Mouse (Mus musculus) left cerebral cortex, adult 2 months (tissue): ENCODE results near the gene Ifna16. TPM values are rescaled to one million over a fixed set of nuclear protein-coding genes. Genes with fewer than 3 reads are reported as not detected.

Experiments used
- DNase-seq, 2 experiments: peaks; one replicate each; pipeline ENCODE4 v3.0.0; 2021 to 2022; ENCODE audit warnings: low spot score in 2 of 2, mixed read lengths in 1 of 2; ENCODE audit errors: extremely low spot score in 1 of 2
- H3K27ac ChIP-seq: fragments of 200-600 bp; 2 replicates; pipeline ENCODE4 v1.8.1; 2022
- H3K4me3 ChIP-seq: fragments of 200-600 bp; 2 replicates; pipeline ENCODE4 v1.8.1; 2022
- CTCF ChIP-seq: fragments of 200-600 bp; IDR thresholded peaks from 2 replicates; pipeline ENCODE4 v1.8.1; 2022; ENCODE audit warnings: antibody characterized with exemption, mild to moderate bottlenecking, moderate library complexity
- intact Hi-C: fragments of 180-260 bp; cut with DNase I; formaldehyde crosslinking; loops from one replicate; pipeline ENCODE4 v1.15.1; 2025
- total RNA-seq, 2 experiments: library from RNA; stranded (reverse); gene quantifications; 2 replicates each; pipeline ENCODE4 v1.2.3; 2021

The Ifna16 gene
- total RNA-seq, 2 experiments from 2014 or later, result not detected

DNA sequence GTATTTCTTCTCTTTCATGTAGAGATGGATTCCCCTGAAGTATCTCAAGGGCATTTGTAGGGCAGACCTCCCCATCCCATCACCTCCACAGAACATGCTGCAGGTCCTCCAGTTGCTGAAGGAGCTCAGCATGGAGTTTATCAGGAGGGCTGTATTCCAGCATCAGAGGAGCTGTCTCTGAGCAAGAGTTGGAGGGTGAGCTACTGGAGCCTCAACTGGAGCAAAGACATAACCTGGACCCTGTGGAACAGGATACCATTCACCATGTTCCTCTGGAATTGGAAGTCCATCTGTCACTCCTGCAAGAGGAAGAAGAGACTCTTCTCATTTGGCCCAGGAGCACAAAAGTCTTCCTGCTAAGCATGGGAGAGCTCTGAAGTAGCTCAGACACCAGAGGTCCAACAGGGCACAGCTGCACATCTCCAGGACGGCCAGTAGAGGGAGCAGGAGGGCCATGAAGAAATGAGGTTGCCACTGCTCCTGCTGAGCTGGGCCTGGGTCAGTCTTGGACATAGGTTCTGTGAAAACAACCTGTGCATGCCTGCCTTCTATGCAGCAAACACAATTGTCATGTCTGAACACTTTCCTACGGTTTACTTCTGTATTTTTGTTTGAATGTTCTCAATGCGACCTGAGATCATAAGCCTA lies 19.6 kb upstream of the Ifna16 start:
- Histone ChIP-seq H3K4me3 (no peak overlapping the region), H3K27ac (no peak overlapping the region)
- intact Hi-C loops, result loop anchor here (2.0 kb wide), 1 partner anchor 30 kb away; no protein-coding TSS in a partner anchor
- TF ChIP-seq CTCF, result peak; percentile 99
- DNase-seq, result peak; percentile 62 to 75

DNA sequence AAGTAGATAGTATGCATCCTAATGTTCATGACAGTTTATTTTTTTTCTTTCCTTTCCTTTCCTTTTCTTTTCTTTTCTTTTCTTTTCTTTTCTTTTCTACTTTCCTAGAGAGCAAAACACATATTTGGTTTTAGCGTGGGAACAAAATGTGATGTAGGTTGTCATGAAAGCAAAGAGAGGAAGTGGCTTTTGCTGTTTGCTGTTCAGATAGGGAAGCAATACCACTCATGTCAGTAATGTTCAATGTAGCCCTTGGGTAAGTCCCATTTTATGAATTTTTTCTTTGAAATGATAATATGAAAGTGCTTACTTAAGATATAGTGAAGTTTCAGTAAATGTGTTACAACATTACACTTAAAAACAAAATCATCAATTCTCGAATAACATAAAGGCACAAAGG lies 16.7 kb upstream of the Ifna16 start:
- Histone ChIP-seq H3K27ac (no peak overlapping the region), H3K4me3 (no peak overlapping the region)
- no peak for DNase-seq
- TF ChIP-seq CTCF, result no peak
- intact Hi-C loops, result no loop called here

DNA sequence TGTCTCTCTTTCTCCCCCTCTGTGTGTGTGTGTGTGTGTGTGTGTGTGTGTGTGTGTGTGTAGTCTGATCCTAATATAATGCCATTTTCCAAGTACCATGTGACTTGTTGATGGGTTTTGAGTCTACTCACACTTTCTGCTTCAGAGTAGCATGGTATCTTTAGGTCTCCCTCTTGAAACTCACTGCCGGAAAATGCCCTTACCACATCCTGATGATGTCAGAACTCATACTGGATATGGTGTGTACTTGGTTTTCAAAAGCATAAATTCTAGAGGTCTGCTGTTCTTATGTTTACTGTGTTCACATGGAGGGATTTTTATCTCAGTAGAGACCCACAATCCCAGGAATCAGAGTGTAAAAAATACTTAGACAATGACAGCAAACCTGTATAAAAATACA lies 15.8 kb upstream of the Ifna16 start:
- H3K4me3 ChIP-seq, result no peak overlapping the region
- no peak overlapping the region for H3K27ac ChIP-seq
- DNase-seq, result no peak
- no peak for TF ChIP-seq CTCF
- intact Hi-C loops, result no loop called here

DNA sequence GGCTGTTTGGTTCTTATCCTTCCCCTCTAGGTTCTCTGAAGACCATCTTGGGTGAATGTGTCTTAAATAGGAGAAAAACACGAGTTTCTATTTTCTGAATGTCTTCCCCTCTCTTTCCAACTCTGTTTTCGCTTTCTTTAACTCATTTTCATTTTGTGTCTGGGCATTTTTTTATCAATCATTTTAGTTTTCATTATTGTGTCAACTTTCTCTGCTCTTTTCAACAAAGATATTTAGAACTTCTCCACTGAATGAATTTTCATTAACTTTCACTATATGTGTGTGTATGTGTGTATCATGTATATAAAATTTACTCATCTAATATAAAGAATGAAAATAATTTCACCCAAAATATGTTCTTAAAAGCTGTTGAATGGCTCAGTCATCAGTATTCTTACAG lies 14.5 kb upstream of the Ifna16 start, which contains the start of gene Ifnab:
Gene Ifnab (minus strand): TSS at position 101 of the 400 bp plus-strand sequence.
- TF ChIP-seq CTCF, result no peak
- H3K4me3 ChIP-seq, result no peak within 1 kb of the TSS
- DNase-seq, result no peak
- H3K27ac ChIP-seq, result no peak within 1 kb of the TSS
- intact Hi-C loops, result no loop called here

DNA sequence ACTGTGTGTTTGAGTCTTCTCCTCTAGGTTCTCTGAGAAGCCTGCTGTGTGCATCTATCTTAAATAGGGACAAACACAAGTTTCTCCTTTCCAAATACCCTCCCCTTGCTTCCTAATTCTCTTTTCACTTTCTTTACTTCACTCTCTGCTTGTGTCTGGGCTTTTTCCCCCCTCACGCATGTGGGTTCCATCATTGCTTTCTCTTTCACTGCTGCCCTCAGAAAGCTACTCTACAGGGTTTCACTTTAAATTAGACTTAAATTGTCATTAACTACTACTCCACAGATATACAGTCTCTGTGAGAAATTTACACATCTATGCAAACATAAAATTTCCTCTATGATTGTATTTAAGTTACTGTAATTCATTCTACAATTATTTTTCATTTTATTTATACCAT lies 7.1 kb upstream of the Ifna16 start, which contains the start of gene Ifna2:
Gene Ifna2 (minus strand): TSS at position 101 of the 400 bp plus-strand sequence.
- intact Hi-C loops, result no loop called here
- TF ChIP-seq CTCF, result no peak
- no peak for DNase-seq
- Histone ChIP-seq H3K4me3 (no peak within 1 kb of the TSS), H3K27ac (no peak within 1 kb of the TSS)

DNA sequence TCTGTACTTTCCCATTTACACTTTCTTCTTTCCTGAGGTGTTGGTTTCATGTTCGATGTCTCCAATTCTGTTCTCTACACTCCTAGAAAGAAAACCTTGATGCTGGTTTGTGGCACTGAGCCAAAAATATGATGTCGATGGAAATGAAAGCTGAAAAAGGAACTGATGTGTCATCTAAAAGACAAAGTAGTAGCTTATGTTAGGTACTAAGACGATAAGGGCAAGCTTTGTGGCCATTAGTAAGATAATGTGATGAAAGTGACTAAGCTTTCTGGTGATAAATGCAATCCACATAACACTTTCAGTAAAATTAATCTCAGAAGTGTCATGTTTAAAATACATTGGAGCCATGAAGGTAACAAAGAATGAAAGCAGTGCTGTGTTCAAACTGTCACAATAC lies 4.6 kb upstream of the Ifna16 start:
- no peak for DNase-seq
- TF ChIP-seq CTCF, result no peak
- Histone ChIP-seq H3K4me3 (no peak overlapping the region), H3K27ac (no peak overlapping the region)
- intact Hi-C loops, result no loop called here

DNA sequence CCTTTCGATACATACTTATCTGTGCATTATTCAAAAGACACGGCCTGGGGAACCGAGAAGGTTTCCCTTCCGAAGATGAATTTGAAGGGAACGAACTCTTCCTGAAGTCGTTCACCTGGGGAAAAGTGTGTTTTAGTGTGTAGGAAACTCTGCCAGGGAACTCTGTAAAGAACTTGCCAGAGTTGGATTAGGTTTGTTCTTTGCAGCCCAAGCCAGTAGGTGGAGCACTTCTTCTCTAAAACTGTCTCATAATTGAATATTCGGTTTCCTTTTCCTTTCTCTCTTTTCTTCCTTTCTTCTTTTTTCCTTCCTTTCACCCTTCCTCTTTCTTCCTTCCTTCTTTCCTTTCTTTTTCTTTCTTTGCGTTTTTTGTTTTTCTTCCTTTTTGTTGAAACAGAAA lies 3.6 kb upstream of the Ifna16 start:
- DNase-seq, result peak in 1 of 2 experiments; percentile 25

DNA sequence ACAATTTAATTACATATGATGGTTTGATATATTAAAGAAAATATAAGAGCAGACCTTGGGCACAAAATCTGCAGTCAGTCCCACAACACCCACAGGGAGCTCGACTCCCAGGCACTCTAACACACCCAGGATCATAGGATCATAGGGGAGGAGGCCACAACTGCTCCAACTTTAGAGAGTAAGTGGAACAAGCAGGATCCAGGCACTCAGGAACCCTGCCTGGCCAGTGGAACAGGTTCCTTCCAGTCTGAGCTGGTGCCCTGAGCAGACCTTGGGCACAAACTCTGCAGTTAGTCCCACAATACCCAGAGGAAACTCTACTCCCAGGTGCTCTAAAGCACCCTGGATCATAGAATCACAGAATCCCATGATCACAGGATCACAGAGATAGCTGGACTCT lies 21.3 kb downstream of the Ifna16 start:
- H3K27ac ChIP-seq, result no peak overlapping the region
- H3K4me3 ChIP-seq, result no peak overlapping the region
- intact Hi-C loops, result no loop called here
- no peak for TF ChIP-seq CTCF
- DNase-seq, result no peak

More for the DNA sequence above, 3.6 kb upstream of the Ifna16 start:
- peak; percentile 68 for TF ChIP-seq CTCF
- intact Hi-C loops, result no loop called here
- H3K27ac ChIP-seq, result no peak overlapping the region
- no peak overlapping the region for H3K4me3 ChIP-seq

DNA sequence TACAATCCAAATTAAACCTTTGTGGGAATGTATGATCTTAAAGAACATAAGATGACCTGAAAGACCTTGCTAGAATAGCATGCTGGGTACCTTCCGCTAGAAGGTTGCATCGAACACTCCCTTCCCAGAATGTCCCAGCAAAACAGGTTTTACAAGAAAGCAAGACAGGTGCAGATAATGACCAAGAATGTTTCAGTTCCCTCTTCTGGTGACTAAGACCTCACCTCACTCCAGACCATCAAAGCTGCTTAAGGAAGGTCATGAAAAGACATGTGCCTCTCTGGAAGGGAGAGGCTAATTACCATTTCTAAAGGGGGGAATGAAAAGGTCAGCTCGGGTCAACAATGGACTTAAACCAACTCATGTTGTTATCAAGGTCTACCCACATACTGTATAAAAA lies 23.1 kb downstream of the Ifna16 start:
- intact Hi-C loops, result no loop called here
- no peak overlapping the region for H3K4me3 ChIP-seq
- H3K27ac ChIP-seq, result no peak overlapping the region
- no peak for DNase-seq
- TF ChIP-seq CTCF, result no peak

DNA sequence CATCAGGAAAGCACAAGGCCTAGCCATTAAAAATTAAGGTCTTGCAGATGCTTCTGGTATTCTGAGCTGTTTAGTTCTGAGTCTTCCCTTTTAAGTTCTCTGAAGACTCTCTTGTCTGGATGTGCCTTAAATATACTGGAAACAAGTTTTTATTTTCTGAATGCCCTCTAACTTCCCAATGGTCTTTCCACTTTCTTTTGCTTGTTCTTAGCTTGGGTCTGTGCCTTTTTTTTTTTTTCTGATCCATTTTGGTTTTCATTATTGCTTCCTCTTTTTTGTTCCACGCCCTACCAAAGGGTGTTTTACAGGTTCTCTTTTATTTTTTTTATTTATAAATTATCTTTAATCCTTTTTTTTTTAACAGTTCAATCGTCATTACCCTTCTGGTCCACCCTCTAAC lies 32.4 kb downstream of the Ifna16 start, which contains the start of gene Ifna13:
Gene Ifna13 (minus strand): TSS at position 101 of the 400 bp plus-strand sequence.
- TF ChIP-seq CTCF, result no peak
- intact Hi-C loops, result no loop called here
- no peak within 1 kb of the TSS for H3K4me3 ChIP-seq
- no peak for DNase-seq
- H3K27ac ChIP-seq, result no peak within 1 kb of the TSS

DNA sequence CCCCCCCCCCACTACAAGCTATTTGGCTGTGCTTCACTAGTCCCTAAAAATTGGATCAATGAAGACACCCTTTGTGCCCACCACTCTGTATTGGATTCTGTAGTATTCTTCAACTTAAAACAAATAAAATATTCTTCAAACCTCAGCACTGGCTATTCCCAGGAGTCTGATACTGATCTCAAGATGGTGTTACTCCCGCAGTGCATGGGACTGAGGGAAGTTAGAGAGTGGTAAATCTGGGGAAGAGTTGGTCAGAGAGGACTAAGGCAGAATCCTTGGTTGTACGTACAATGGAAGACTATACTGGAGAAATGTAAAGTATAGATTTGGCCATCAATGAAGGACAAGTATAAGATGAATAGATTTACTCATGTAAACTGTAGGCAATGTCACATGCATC lies 34.2 kb downstream of the Ifna16 start:
- TF ChIP-seq CTCF, result no peak
- intact Hi-C loops, result no loop called here
- no peak overlapping the region for H3K4me3 ChIP-seq
- no peak for DNase-seq
- no peak overlapping the region for H3K27ac ChIP-seq

DNA sequence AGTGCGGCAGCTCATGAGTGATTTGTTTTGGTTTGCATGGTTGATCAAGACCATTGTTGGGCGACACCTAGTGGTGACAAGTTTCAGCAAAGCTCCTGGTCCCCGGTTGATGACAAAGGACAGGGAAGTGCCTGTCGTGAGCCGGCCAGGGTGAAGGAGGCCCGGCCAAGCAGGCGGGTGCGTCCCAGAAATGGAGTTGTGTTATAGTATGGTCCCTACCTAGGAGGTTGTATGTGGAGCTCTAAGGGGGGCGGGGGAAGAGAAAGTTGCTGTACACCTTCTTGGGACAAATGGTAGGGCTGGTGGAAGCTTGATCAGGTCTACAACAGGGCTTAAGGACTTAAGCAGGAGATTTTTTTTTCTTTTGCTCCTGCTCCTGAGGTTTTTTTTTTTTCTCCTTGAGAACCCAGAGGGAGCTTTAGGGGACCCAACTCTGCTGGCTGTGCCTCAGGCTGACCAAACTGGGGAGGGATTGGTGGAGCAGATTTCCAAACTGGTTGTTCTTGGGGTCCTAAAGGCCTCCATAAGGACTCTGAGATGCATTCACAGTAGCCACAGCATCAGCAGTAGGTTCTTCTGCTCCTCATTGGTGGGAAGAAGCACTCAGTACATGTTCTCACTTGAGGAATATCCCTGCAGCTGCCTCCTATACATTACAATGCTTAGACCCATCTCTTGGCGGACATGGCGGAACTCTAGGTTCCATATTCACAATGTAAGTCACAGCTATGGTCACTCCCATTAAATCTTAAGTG lies 35.5 kb downstream of the Ifna16 start:
- peak; percentile 82 to 90 for DNase-seq
- Histone ChIP-seq H3K27ac (no peak overlapping the region), H3K4me3 (peak overlapping the region; percentile 41)
- peak; percentile 84 for TF ChIP-seq CTCF
- intact Hi-C loops, result loop anchor here (1.0 kb wide), 1 partner anchor 91 kb away; no protein-coding TSS in a partner anchor
